Mouse (Mus musculus): ENCODE measurements at regions not wholly inside any gene's neighbourhood (a gene's known extent, or its start where the extent isn't known, plus 50 kb on each side); places are given as distances from the start of the nearest gene placed in this dataset.

GRCm38 (mm10) chr7:123059718-123060337, 63.9 kb upstream of the Tnrc6a start:
- H3K27me3 ChIP-seq (replicated peaks): no peaks in the 10 kb centered on the region
- H3K9ac ChIP-seq: no peak overlapping the region
- no peaks in the 10 kb centered on the region for H3K36me3 ChIP-seq
- no peaks in the 10 kb centered on the region for H3K9me3 ChIP-seq
- H3K4me2 ChIP-seq (replicated peaks): no peak overlapping the region
- no peak overlapping the region for H3K27ac ChIP-seq
- no peaks in the 10 kb centered on the region for H3K4me1 ChIP-seq
- no peak overlapping the region for H3K4me3 ChIP-seq
- no peak for ATAC-seq (ENCODE audit: low FRiP score, low read depth)
- WGBS: 88% methylated on average over 9 of the region's 9 CpGs

- Histone ChIP-seq H3K9me3 (no peaks in the 10 kb centered on the region), H3K4me2 (replicated peaks) (no peak overlapping the region), H3K27ac (no peak overlapping the region), H3K9ac (no peak overlapping the region), H3K4me3 (no peak overlapping the region), H3K4me1 (peaks cover 5% of the 10 kb centered on the region), H3K36me3 (no peaks in the 10 kb centered on the region), H3K27me3 (replicated peaks) (no peaks in the 10 kb centered on the region)
- 61% methylated on average over 13 of the region's 13 CpGs for WGBS
- ATAC-seq (ENCODE audit: low FRiP score, low read depth): no peak
Measured at GRCm38 (mm10) chr7:123063264-123064011, 60.2 kb upstream of the Tnrc6a start.

GRCm38 (mm10) chr7:123065951-123066351, 57.7 kb upstream of the Tnrc6a start:
- ATAC-seq (ENCODE audit: low FRiP score, low read depth): no peak
- H3K4me2 ChIP-seq (replicated peaks): no peak overlapping the region
- no peaks in the 10 kb centered on the region for H3K9me3 ChIP-seq
- no peak overlapping the region for H3K9ac ChIP-seq
- H3K27ac ChIP-seq: no peak overlapping the region
- peaks cover 14% of the 10 kb centered on the region for H3K4me1 ChIP-seq
- H3K27me3 ChIP-seq (replicated peaks): no peaks in the 10 kb centered on the region
- H3K36me3 ChIP-seq: no peaks in the 10 kb centered on the region
- WGBS: 94% methylated on average over 13 of the region's 13 CpGs
- H3K4me3 ChIP-seq: no peak overlapping the region

- ATAC-seq (ENCODE audit: low FRiP score, low read depth): no peak
- Histone ChIP-seq H3K27ac (no peak overlapping the region), H3K4me1 (peaks cover 14% of the 10 kb centered on the region), H3K36me3 (no peaks in the 10 kb centered on the region), H3K9me3 (no peaks in the 10 kb centered on the region), H3K9ac (no peak overlapping the region), H3K4me2 (replicated peaks) (no peak overlapping the region), H3K27me3 (replicated peaks) (0 out of 2 replicates have a peak, but pooled peaks cover 4% of the 10 kb centered on the region), H3K4me3 (no peak overlapping the region)
- WGBS: 90% methylated on average over 1 of the region's 1 CpGs
Measured at GRCm38 (mm10) chr7:123067396-123067795, 56.3 kb upstream of the Tnrc6a start.

- 76% methylated on average over 1 of the region's 1 CpGs for WGBS
- no peak for ATAC-seq (ENCODE audit: low FRiP score, low read depth)
- H3K4me3 ChIP-seq: no peak overlapping the region
- peaks cover 14% of the 10 kb centered on the region for H3K4me1 ChIP-seq
- H3K4me2 ChIP-seq (replicated peaks): no peak overlapping the region
- no peaks in the 10 kb centered on the region for H3K36me3 ChIP-seq
- no peaks in the 10 kb centered on the region for H3K9me3 ChIP-seq
- 0 out of 2 replicates have a peak, but pooled peaks cover 4% of the 10 kb centered on the region for H3K27me3 ChIP-seq (replicated peaks)
- H3K27ac ChIP-seq: no peak overlapping the region
- no peak overlapping the region for H3K9ac ChIP-seq
Measured at GRCm38 (mm10) chr7:123068241-123068640, 55.4 kb upstream of the Tnrc6a start.

- peak overlapping the region; percentile 9; the same call in 1 of the 2 replicates for H3K27ac ChIP-seq
- no peak overlapping the region for H3K9ac ChIP-seq
- H3K4me3 ChIP-seq: no peak overlapping the region
- H3K9me3 ChIP-seq: no peaks in the 10 kb centered on the region
- H3K4me2 ChIP-seq (replicated peaks): 0 out of 2 replicates have a peak overlapping the region, but pooled peaks have one; percentile 5
- H3K36me3 ChIP-seq: no peaks in the 10 kb centered on the region
- ATAC-seq (ENCODE audit: low FRiP score, low read depth): peak; percentile 94
- H3K27me3 ChIP-seq (replicated peaks): 0 out of 2 replicates have a peak, but pooled peaks cover 4% of the 10 kb centered on the region
- 24% methylated on average over 9 of the region's 9 CpGs for WGBS
- peaks cover 14% of the 10 kb centered on the region for H3K4me1 ChIP-seq
Measured at GRCm38 (mm10) chr7:123068715-123069273, 54.9 kb upstream of the Tnrc6a start.

GRCm38 (mm10) chr7:123069280-123069679, 54.4 kb upstream of the Tnrc6a start:
- Histone ChIP-seq H3K4me3 (no peak overlapping the region), H3K9ac (no peak overlapping the region), H3K9me3 (no peaks in the 10 kb centered on the region), H3K4me1 (peaks cover 14% of the 10 kb centered on the region), H3K27ac (peak overlapping the region; percentile 9; the same call in 1 of the 2 replicates), H3K27me3 (replicated peaks) (0 out of 2 replicates have a peak, but pooled peaks cover 4% of the 10 kb centered on the region), H3K4me2 (replicated peaks) (0 out of 2 replicates have a peak overlapping the region, but pooled peaks have one; percentile 5), H3K36me3 (no peaks in the 10 kb centered on the region)
- 18% methylated on average over 4 of the region's 4 CpGs for WGBS
- peak; percentile 68 for ATAC-seq (ENCODE audit: low FRiP score, low read depth)

- Histone ChIP-seq H3K4me2 (replicated peaks) (no peak overlapping the region), H3K9me3 (no peaks in the 10 kb centered on the region), H3K9ac (no peak overlapping the region), H3K36me3 (no peaks in the 10 kb centered on the region), H3K27ac (no peak overlapping the region), H3K27me3 (replicated peaks) (0 out of 2 replicates have a peak, but pooled peaks cover 4% of the 10 kb centered on the region), H3K4me1 (peaks cover 14% of the 10 kb centered on the region), H3K4me3 (no peak overlapping the region)
- WGBS: 78% methylated on average over 4 of the region's 4 CpGs
- no peak for ATAC-seq (ENCODE audit: low FRiP score, low read depth)
Measured at GRCm38 (mm10) chr7:123070861-123071260, 52.8 kb upstream of the Tnrc6a start.

Data from neural tube, embryonic 12.5 days (tissue).